Mouse (Mus musculus): Measurements from ENCODE around the gene Rabgap1l. TPM values are rescaled to one million over a fixed set of nuclear protein-coding genes. Genes with fewer than 3 reads are reported as not detected.
"Not testable (repeated sequence)": the region's sequence is repeated elsewhere in the genome, so short reads cannot be mapped to it uniquely, and the experiment has no call there.

Gene Rabgap1l
- polyA plus RNA-seq, 1 experiment from 2014 or later: 35.9 TPM

DNA sequence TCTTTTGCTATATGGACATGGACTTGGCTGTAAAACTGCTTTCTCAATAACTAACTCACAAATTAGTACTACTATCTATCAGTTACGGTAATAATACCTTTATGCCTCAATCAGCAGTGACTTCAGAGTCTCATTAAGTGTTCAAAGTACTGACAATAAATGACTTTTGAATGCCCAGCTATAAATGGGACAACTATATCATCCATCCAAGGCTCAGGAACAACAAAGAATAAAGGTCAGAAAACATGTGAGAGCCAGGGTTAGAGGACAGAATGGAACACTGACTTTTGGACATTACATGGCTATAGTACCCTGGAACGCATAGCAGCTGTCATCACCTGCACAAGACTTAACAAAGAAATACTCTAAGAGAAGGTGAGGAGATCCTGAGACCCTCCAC lies 108.8 kb downstream of the Rabgap1l start:
- Histone ChIP-seq H3K9ac (replicated peaks) (no peak overlapping the region), H3K36me3 (no peaks in the 10 kb centered on the region), H3K4me2 (replicated peaks) (no peak overlapping the region), H3K9me3 (no peaks in the 10 kb centered on the region), H3K27me3 (no peaks in the 10 kb centered on the region), H3K4me3 (no peak overlapping the region), H3K27ac (replicated peaks) (no peak overlapping the region), H3K4me1 (no peaks in the 10 kb centered on the region)
- WGBS: 95% methylated on average over 2 of the region's 2 CpGs
- no peak for ATAC-seq (replicated peaks)

DNA sequence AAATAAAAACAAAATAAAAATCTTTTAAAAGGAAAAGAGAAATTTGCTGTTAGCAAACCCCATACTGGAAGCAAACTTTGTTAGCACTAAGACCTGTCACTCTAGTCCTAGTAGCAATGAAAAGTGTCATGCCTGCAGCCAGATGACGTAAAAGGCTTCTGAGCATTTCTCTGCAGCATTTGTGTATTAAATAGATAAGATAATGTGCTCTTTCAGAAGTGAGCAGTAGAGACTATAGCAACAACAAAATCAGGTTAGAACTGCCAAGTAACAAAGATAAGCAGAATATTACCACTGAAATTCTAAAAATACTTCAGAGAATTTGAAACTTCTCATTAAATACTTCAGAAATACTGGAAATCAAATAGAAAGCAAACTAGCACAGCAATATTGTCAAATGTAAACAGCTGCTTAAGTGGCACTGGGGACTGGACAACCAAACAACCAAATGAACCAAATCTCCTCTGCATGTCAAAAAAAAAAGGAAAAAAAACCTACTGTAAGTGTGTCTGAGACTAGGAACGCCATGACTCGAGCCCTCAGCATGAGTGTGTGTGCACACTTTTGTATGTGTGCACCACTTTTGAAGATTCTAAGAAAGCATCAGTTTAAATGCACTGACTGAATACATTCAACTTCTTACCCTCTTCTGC lies 111.5 kb downstream of the Rabgap1l start:
- Histone ChIP-seq H3K27me3 (no peaks in the 10 kb centered on the region), H3K9me3 (no peaks in the 10 kb centered on the region), H3K9ac (replicated peaks) (no peak overlapping the region), H3K36me3 (no peaks in the 10 kb centered on the region), H3K4me3 (no peak overlapping the region), H3K4me1 (no peaks in the 10 kb centered on the region), H3K4me2 (replicated peaks) (no peak overlapping the region), H3K27ac (replicated peaks) (no peak overlapping the region)
- whole genome bisulfite sequencing: 82% methylated on average over 3 of the region's 3 CpGs
- ATAC-seq (replicated peaks): no peak

DNA sequence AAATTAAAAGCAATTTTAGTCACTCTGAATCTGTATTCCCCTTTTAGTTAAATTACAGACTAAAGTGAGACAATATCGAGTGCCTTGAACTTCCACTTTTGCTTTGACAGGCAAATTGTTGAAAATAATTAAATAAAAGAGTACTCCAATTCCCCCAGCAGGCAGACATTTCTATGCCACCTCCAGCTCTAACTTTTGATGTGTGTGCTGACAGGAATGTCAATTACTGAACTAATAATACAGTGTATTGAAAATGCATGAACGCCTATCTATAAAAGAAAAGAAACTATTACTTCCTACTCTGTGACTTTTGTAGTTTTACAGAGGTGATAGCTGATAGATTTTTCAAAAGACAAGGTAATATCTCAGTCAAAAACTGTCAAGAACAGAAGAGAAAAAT lies 118.2 kb downstream of the Rabgap1l start:
- Histone ChIP-seq H3K36me3 (no peaks in the 10 kb centered on the region), H3K9ac (replicated peaks) (no peak overlapping the region), H3K4me2 (replicated peaks) (no peak overlapping the region), H3K27me3 (no peaks in the 10 kb centered on the region), H3K9me3 (no peaks in the 10 kb centered on the region), H3K4me1 (no peaks in the 10 kb centered on the region), H3K27ac (replicated peaks) (no peak overlapping the region), H3K4me3 (no peak overlapping the region)
- no peak; the same call in 1 of the 2 replicates for ATAC-seq (replicated peaks)
- WGBS: 54% methylated on average over 2 of the region's 2 CpGs

DNA sequence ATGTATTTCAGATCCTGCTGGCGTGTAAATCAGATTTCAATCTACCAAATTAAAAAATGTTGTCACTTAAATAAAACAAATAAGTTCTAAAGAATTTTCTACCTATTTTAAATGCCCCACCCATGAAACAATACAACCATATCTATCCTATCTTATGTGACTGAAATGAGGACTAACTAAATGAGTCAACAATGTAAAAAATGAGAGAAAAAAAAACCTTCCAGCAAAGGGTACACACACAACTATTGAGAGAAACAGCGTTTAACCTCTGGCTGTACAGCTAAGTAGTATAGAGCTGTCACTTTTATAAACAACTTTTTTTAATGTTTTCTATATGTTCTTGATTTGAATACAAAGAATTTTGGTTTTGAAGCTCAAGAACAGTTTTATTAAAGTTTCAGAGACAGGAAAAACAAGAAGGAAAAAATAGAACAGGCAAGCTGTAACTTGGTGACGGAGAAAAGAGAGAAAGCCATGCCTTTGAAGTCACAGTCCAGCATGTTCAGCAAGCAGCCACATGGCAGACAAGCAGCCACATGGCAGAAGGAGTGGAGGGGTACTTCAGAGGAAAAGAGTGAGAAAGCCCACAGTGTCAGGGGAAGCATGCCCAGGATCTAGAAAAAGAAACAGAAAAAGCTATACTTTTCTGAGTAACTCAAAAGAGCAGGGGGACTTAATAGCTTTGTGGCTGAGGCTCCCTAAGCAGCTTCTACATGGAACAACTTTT lies 120.8 kb downstream of the Rabgap1l start:
- H3K27me3 ChIP-seq: no peaks in the 10 kb centered on the region
- no peak overlapping the region for H3K4me3 ChIP-seq
- no peaks in the 10 kb centered on the region for H3K9me3 ChIP-seq
- H3K4me1 ChIP-seq: no peaks in the 10 kb centered on the region
- WGBS: 71% methylated on average over 3 of the region's 3 CpGs
- no peaks in the 10 kb centered on the region for H3K36me3 ChIP-seq
- H3K27ac ChIP-seq (replicated peaks): no peak overlapping the region
- no peak for ATAC-seq (replicated peaks)
- H3K4me2 ChIP-seq (replicated peaks): no peak overlapping the region
- no peak overlapping the region for H3K9ac ChIP-seq (replicated peaks)

DNA sequence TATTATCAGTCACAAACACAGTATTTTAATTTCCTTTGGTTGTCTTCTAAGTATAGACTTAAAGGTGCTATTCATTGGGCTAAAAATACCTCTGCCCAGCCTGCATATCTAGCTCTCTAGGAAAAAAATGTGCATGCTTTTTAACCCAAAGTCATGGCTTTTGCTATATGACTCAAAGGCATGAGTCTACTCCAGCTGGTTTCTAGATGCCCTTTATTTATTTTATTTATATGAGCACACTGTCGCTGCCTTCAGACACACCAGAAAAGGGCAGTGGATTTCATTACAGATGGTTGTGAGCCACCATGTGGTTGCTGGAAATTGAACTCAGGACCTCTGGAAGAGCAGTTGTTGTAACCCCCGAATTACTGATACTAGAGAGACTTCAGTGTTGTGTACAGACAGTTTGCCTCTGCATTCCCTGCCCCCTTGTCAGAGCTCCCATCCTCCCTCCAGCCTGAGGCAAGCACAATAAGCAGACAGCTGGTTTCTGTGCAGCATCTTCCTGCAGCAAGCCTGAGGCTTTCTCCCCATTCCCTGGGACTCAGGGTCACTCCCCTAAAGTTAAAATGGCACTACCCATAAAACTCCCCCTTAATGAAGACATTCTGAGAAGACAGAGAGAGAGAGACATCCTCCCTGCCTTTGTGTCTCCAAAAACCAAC lies 137.1 kb downstream of the Rabgap1l start:
- no peak for ATAC-seq (replicated peaks)
- WGBS: 71% methylated on average over 2 of the region's 2 CpGs

DNA sequence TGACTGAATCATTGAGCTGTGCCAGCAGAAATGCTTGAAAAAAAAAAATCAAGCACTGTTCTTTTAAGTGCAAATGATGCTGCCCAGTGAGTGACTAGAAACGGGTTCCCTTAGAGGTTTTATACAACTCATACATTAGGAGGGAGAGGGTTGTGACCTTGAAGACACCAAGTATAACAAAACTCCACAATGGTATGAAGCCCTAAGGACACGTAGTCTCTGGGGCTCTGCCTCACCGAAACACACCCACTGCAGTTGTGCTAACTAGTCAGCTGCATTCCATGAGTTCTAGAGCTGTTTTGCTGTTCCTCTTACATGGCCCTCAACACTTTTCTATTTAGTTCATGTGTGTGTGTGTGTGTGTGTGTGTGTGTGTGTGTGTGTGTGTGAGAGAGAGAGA lies 141.3 kb downstream of the Rabgap1l start:
- no peak overlapping the region for H3K4me2 ChIP-seq (replicated peaks)
- no peak overlapping the region for H3K4me3 ChIP-seq
- H3K9me3 ChIP-seq: no peaks in the 10 kb centered on the region
- H3K4me1 ChIP-seq: no peaks in the 10 kb centered on the region
- H3K36me3 ChIP-seq: no peaks in the 10 kb centered on the region
- no peak overlapping the region for H3K9ac ChIP-seq (replicated peaks)
- no peaks in the 10 kb centered on the region for H3K27me3 ChIP-seq
- no peak overlapping the region for H3K27ac ChIP-seq (replicated peaks)
- no peak for ATAC-seq (replicated peaks)
- WGBS: 53% methylated on average over 3 of the region's 3 CpGs

More for the DNA sequence above, 137.1 kb downstream of the Rabgap1l start:
- H3K9me3 ChIP-seq: no peaks in the 10 kb centered on the region
- no peak overlapping the region for H3K4me2 ChIP-seq (replicated peaks)
- no peaks in the 10 kb centered on the region for H3K4me1 ChIP-seq
- H3K9ac ChIP-seq (replicated peaks): no peak overlapping the region
- H3K4me3 ChIP-seq: no peak overlapping the region
- no peaks in the 10 kb centered on the region for H3K36me3 ChIP-seq
- H3K27me3 ChIP-seq: no peaks in the 10 kb centered on the region
- H3K27ac ChIP-seq (replicated peaks): no peak overlapping the region

DNA sequence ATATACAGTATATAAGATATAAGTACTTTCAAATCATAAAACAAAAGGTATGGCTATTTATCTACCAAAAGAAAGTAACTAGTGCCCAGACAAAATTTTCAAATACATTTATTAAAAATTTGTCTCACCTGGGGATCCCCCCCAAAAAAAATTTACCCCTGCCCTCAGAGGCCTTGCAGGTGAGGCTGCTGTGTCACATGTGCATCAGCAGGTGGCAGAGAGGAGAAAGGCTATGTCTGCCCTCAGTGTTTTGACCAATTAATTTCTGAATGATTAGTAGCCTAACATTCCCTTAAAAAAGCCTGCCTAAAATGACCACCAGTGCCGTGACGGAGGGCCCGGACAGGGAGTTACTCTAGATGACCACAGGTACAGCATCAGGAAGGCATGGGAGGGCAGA lies 147.6 kb downstream of the Rabgap1l start:
- Histone ChIP-seq H3K9ac (replicated peaks) (no peak overlapping the region), H3K36me3 (no peaks in the 10 kb centered on the region), H3K27me3 (no peaks in the 10 kb centered on the region), H3K4me2 (replicated peaks) (no peak overlapping the region), H3K27ac (replicated peaks) (no peak overlapping the region), H3K9me3 (no peaks in the 10 kb centered on the region), H3K4me1 (no peaks in the 10 kb centered on the region), H3K4me3 (no peak overlapping the region)
- ATAC-seq (replicated peaks): no peak
- 89% methylated on average over 3 of the region's 3 CpGs for WGBS

DNA sequence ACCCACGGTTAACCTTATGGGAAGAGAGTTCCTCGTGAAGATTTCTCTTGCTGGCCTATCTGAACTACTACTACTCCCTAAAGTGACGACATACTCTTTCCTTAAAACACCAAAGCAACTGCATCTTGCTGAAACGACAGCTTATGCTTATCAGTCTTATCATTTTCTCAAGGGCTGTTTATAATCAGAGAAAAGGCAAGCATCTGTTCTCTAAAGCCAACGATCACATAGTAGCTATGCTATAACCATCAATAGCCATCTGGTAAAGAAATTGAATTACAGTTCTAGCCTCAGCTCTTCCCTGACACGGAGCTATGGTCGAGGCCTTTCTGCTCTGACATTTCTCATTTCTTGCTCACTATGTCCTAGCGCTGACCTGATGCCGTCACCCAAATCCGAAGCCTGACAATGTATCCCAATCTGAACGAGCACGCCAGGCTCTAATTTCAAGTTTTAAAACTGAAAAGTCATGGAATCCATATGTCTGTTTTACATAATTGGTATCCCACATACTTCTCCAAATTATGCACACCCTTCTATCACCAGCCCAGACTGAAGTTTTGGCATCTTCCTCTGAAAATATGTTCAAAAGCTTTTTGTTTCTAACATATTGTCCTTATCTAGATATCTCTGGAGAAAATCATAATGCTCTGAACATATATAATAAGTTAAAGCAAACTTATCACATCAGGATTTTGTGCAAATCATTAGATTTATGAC lies 164.6 kb downstream of the Rabgap1l start:
- ATAC-seq (replicated peaks): 0 out of 2 replicates have a peak, but pooled peaks have one; percentile 35
- no peaks in the 10 kb centered on the region for H3K4me1 ChIP-seq
- H3K4me2 ChIP-seq (replicated peaks): no peak overlapping the region
- no peak overlapping the region for H3K4me3 ChIP-seq
- H3K9me3 ChIP-seq: no peaks in the 10 kb centered on the region
- 84% methylated on average over 12 of the region's 12 CpGs for WGBS
- H3K9ac ChIP-seq (replicated peaks): no peak overlapping the region
- H3K36me3 ChIP-seq: no peaks in the 10 kb centered on the region
- no peak overlapping the region for H3K27ac ChIP-seq (replicated peaks)
- no peaks in the 10 kb centered on the region for H3K27me3 ChIP-seq

DNA sequence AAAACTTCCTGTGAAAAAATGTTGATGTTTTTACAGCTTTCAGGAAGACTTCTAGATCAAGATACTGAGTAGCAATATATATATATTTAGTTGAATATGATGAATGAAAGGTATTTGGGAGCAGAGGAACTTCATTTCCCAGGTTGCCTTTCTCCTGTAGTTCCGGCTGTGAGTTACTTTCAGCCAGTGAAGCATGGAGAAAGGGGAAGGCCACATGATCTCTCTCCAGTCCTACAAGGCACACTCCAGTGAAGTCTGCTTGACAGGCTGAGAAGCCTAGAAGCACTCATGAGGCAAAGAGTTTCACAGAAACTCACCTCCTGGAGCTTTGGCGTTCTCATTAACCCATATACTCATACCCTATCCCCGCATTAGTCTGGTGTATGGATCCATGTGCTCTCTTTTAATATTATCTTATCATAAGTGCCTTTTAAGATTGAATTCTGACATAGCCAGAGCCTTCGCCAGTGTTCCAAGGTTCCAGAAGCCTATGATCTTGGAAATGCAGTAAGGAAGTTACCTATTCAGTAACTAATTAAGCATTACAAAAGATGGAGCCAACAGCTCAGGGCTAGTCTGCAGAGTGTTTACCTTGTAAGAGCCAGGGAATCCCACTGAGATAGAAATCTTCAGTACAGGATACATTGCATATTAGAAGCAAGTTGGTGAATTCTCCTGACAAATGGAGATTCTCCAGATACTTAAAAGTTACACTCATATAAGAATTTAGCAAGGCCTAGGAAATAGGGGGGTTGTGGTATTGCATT lies 168.5 kb downstream of the Rabgap1l start:
- H3K4me3 ChIP-seq: not testable (repeated sequence)

DNA sequence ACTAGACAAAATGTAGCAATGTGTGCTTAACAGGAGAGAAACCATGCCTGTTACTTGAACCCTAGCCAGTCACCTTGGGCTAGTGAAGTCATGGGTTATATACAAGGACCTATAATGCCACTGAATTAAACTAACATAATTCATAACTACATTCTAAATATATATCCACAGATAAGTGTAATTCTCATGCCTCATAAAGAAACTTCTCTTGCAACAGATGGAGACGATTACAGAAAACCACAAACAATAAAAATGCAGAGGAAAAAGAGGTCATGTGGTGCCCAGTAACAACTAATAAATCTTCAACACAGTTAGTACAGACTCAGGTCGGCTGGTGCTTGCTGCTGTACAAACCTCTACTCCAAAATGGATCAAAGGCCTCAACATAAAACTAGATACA lies 174.8 kb downstream of the Rabgap1l start:
- Histone ChIP-seq H3K27ac (replicated peaks) (no peak overlapping the region), H3K36me3 (no peaks in the 10 kb centered on the region), H3K9me3 (no peaks in the 10 kb centered on the region), H3K27me3 (no peaks in the 10 kb centered on the region), H3K4me1 (no peaks in the 10 kb centered on the region), H3K4me3 (no peak overlapping the region), H3K4me2 (replicated peaks) (no peak overlapping the region), H3K9ac (replicated peaks) (no peak overlapping the region)
- ATAC-seq (replicated peaks): no peak
- WGBS: 83% methylated on average over 2 of the region's 2 CpGs

More for the DNA sequence above, 168.5 kb downstream of the Rabgap1l start:
- not testable (repeated sequence) for H3K9me3 ChIP-seq; ATAC-seq (replicated peaks); H3K4me2 ChIP-seq (replicated peaks); H3K27me3 ChIP-seq; H3K9ac ChIP-seq (replicated peaks); H3K4me1 ChIP-seq; H3K36me3 ChIP-seq; H3K27ac ChIP-seq (replicated peaks)
- WGBS: 76% methylated on average over 4 of the region's 4 CpGs

DNA sequence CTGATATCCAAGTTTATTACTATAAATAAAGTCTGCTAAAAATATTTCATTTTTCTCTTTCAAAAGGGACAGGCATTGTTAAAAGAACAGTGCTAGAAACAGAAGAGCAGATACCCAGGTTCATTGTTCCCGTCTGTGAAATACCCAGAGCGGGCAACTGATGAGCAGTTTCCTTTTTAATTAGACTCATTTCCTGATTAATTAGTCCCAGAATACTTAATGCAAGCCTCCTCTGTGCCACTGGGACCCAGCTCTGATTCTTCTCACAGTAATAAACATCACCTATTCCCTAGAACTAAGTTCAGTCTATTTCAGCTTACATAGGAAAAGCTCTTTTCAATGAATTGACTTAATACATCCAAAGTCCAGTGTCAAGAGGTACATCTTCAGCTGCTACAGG lies 186.6 kb downstream of the Rabgap1l start:
- Histone ChIP-seq H3K27me3 (no peaks in the 10 kb centered on the region), H3K9ac (replicated peaks) (no peak overlapping the region), H3K9me3 (no peaks in the 10 kb centered on the region), H3K36me3 (no peaks in the 10 kb centered on the region), H3K4me2 (replicated peaks) (no peak overlapping the region), H3K4me1 (no peaks in the 10 kb centered on the region), H3K4me3 (no peak overlapping the region), H3K27ac (replicated peaks) (no peak overlapping the region)
- 36% methylated on average over 2 of the region's 2 CpGs for WGBS
- no peak for ATAC-seq (replicated peaks)
